Mouse (Mus musculus) small intestine, adult 2 months (tissue): ENCODE results near the gene Sh3yl1.

Experiments used
- CTCF ChIP-seq: fragments of 200-500 bp; IDR thresholded peaks from 2 replicates; pipeline ENCODE4 v1.5.1; 2012; ENCODE audit warnings: low read depth, mild to moderate bottlenecking, control low read depth, inconsistent platforms, low read length, moderate library complexity, mixed read lengths; ENCODE audit not compliant: insufficient replicate concordance, insufficient read length; ENCODE audit errors: extremely low read depth
- POLR2A ChIP-seq: fragments of 200-500 bp; IDR thresholded peaks from 2 replicates; pipeline ENCODE4 v1.6.1; 2012; ENCODE audit warnings: low read depth, mild to moderate bottlenecking, control low read depth, inconsistent platforms, low read length, moderate library complexity

- TF ChIP-seq CTCF (no peak), POLR2A (no peak)
Measured at GRCm38 (mm10) chr12:30928182-30928581, 16.7 kb downstream of the Sh3yl1 start.
